Mouse (Mus musculus): Measurements from ENCODE around the gene Ugt1a2. TPM values are rescaled to one million over a fixed set of nuclear protein-coding genes. Genes with fewer than 3 reads are reported as not detected.
A peak's percentile ranks its signal among the peaks of the same experiment; 100 is the strongest.

The Ugt1a2 gene
- total RNA-seq, 2 experiments from 2014 or later: not detected

GRCm38 (mm10) chr1:88233421-88234247 lies 33.2 kb downstream of the Ugt1a2 start:
- no peak for DNase-seq (ENCODE audit: low spot score in 2 of 2)

GRCm38 (mm10) chr1:88234248-88234610 lies 33.8 kb downstream of the Ugt1a2 start:
- no peak for DNase-seq (ENCODE audit: low spot score in 2 of 2)

DNA sequence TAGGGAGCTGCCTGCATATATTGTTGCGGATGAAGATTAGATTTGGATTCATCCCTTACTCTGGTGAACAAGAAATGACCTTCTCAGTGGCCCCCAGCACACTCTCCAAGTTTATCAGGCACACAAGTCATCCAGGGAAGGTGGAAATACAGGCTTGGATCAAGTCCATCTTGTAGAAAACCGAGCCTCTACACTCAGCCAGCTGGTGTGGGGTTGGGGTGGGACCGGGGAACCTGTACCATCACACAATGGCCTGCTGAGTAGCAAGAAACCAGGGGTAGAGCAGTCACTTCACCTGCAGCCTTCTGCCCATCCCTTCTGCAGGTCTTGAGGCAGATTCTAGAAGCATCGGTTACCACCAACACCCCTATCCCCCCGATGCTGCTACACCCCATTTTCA lies 34.2 kb downstream of the Ugt1a2 start:
- no peak for DNase-seq (ENCODE audit: low spot score in 2 of 2)

- DNase-seq (ENCODE audit: low spot score in 2 of 2): no peak
Measured at GRCm38 (mm10) chr1:88235046-88235893, 34.9 kb downstream of the Ugt1a2 start.

- no peak for DNase-seq (ENCODE audit: low spot score in 2 of 2)
Measured at GRCm38 (mm10) chr1:88235894-88236415, 35.6 kb downstream of the Ugt1a2 start.

- no peak for DNase-seq (ENCODE audit: low spot score in 2 of 2)
Measured at GRCm38 (mm10) chr1:88237311-88237710, 36.9 kb downstream of the Ugt1a2 start.

DNA sequence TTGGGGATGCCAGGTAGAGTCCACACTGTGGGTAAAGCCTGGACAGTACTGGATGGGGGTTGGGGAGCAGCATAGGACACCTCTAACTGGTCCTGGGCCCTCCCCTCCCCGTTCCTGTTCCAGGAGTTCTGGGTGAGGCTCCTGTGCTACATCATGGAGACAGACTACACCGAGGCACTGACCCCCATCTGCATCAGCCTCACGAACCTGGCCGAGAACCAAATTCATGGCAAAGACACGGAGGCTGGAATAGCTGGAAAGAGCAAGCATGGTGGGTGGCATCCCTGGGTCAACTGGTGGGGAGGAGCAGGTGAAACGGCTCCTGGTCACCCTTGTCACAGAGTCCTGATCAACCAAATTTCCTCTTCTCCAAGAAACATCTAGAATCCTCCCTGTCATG lies 38.4 kb downstream of the Ugt1a2 start:
- DNase-seq (ENCODE audit: low spot score in 2 of 2): no peak

- DNase-seq (ENCODE audit: low spot score in 2 of 2): no peak
Measured at GRCm38 (mm10) chr1:88240072-88240471, 39.7 kb downstream of the Ugt1a2 start.

- no peak for DNase-seq (ENCODE audit: low spot score in 2 of 2)
Measured at GRCm38 (mm10) chr1:88240579-88240978, 40.2 kb downstream of the Ugt1a2 start.

DNA sequence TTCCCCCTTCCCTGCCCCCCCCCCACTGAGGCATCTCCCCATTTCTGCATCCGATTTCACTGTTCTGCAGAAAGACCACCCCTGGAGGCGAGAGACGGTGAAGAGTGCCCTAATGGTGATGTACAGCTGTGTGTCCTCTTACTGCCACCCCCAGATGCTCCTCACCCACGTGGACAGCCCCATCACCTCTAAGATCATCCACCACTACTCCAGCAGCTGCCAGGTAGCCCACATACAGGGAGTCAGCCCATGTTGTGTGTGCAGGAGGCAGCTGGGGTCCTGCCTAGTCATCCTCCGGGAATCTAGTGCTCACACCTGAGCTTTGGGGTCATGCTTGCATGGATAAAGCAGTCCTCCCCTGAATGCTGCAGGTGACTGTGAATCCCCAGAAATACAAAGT lies 43.5 kb downstream of the Ugt1a2 start:
- no peak for DNase-seq (ENCODE audit: low spot score in 2 of 2)

- DNase-seq (ENCODE audit: low spot score in 2 of 2): no peak
Measured at GRCm38 (mm10) chr1:88245881-88246280, 45.5 kb downstream of the Ugt1a2 start.

- DNase-seq (ENCODE audit: low spot score in 2 of 2): no peak
Measured at GRCm38 (mm10) chr1:88246386-88246785, 46.0 kb downstream of the Ugt1a2 start.

DNA sequence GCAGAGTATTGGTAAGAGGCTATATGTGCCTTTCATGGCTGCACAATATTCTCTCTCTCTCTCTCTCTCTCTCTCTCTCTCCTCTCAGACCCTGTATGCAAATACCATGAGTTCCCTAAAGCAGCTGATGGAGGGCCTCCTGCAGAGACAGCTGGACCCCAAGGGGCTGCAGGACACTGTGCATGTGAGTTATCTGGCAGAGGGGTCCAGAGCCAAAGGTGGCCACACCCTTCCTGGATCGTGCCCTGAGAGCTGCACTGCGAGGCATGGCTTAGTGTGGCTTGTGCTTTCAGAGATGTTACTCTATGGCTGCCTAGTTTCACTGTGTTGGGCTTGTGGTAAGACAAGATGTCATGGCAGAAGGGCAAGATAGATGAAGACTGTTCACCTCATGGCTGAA lies 47.3 kb downstream of the Ugt1a2 start:
- DNase-seq (ENCODE audit: low spot score in 2 of 2): no peak

- DNase-seq (ENCODE audit: low spot score in 2 of 2): no peak
Measured at GRCm38 (mm10) chr1:88248658-88249057, 48.3 kb downstream of the Ugt1a2 start.

DNA sequence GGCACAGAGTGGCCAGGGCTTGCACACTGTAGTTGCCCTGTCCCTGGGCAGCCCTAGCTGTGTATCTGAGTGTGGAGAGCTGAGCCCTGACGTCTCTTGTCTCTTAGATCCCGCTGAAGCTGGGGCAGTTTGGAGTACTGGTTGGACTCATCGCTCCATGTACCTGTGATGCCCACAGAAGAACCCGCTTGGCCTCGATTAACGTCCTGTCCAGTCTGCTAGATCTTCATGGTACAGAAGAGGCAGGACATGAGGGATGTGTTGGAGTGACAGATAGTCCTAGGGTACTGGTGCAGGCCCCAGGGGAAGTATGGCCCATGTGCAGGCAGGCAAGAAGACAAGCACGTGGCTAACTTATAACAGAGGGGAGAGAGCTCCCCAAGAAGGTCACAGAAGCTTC lies 49.2 kb downstream of the Ugt1a2 start:
- DNase-seq (ENCODE audit: low spot score in 2 of 2): no peak

DNA sequence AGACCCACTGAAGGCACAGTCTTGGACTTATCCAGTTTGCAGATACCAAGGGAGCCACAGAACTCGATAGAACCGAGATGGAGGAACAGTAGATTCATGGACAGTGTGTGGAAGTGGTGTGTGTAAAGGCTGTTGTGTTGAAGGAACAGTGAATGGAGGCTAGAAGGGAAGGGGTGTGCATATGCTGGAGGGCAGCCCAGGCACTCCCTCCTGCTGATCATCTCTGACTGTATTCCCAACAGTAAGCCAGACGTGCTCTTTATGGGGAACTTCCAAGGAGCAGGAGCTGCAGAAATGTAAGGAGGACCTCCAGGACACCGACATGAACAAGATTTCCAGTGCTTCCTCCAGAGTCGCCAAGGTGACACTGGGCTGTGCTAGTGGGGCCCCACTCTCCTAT lies 49.6 kb downstream of the Ugt1a2 start:
- no peak for DNase-seq (ENCODE audit: low spot score in 2 of 2)

- no peak for DNase-seq (ENCODE audit: low spot score in 2 of 2)
Measured at GRCm38 (mm10) chr1:88253106-88253505, 52.7 kb downstream of the Ugt1a2 start.

DNA sequence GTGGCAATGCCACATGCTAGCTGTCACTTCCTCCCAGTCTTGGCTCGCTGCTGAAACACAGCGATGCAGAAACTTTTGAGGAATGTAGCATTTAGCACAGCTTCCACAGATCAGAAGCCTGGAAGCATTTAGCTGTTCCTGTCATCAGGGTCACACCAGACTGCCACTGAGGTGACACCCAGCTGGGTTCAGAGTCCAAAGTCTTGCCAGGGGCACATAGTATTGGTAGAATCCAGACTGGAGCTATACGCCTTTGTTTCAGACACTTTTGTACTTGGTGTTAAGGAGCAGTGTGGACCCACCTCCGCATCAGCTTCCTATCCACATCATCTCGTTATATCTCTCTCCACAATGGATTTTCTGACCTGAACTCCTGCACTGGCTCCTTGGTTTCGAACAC lies 53.1 kb downstream of the Ugt1a2 start:
- no peak for DNase-seq (ENCODE audit: low spot score in 2 of 2)

DNA sequence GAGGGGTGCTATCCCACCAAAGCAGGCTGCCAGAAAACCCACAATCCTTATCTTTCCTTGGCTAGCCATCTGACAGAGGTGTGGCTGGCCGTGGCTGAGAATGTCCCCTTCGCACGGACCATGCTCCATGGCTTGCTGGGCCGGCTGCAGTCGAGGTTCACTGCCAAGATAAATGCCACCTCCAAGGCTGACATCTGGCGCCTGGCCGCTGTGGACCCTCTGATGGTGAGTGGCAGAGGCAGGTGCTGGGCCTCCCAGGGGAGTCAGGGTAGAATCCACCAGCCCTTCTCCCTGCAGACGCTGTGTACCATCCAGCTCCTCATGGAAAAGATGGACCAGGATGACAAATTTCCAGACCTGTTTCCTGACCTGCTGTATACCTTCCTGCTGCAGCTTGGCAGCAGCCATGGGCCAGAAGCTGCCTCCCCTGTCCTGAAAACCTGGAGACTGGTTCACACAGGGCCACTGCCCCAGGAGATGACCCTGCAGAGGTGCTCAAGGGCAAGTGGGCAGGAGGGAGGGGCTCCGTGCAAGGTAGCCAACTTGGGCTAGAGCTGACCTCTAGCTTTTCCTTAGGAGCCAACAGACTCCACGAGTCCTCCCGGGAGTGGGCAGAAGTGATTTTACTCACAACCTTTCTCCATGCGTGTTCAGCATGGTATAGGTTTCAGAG lies 54.5 kb downstream of the Ugt1a2 start:
- DNase-seq (ENCODE audit: low spot score in 2 of 2): no peak

GRCm38 (mm10) chr1:88255466-88255857 lies 55.1 kb downstream of the Ugt1a2 start:
- DNase-seq (ENCODE audit: low spot score in 2 of 2): no peak

DNA sequence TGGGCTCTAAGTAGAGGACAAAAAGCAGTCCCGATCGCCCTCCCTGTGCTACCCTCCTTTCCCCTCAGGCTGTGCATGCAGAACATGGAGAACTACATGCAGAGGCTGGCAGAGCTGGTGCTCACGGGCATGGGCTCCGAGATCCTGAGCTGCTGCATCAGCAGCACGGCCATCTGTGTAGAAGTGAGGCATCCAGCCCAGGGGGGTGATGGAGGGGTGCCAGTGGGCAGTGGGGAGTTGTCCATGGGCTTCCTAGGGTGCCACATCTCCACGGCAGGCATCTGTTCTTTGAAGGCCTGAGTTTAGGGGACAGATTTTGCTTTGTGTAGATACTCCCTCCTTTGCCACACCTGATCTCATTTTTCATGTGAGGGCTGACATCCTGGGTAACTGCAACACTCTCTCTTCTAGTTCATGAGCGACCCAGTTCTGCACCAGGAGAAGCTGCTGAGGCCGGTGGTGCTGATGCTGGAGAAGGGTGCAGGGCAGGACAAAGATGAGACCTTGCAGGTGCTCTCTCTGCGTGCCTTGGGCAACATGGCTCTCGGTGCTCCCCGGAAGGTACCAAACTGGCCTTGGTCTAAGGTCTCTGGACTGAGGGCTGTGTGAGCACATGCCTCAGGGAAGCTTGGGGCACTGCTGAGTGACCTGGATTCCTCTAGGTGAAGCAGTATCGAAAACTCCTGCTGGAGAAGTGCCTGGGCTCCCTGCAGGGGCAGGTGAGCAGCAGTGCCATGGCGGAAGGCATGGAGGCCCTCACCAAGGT lies 55.8 kb downstream of the Ugt1a2 start:
- DNase-seq (ENCODE audit: low spot score in 2 of 2): peak; percentile 68 to 70

All from layer of hippocampus, postnatal 14 days (tissue).